Mouse (Mus musculus) limb, embryonic 11.5 days (tissue): ENCODE data around the gene Cylc1. TPM values are rescaled to one million over a fixed set of nuclear protein-coding genes. Genes with fewer than 3 reads are reported as not detected.

ENCODE experiments used
- ATAC-seq: fragments of 200-750 bp; cut with Nextera tagmentation; 2 replicates; pipeline ENCODE4 v1.8.0; 2017; ENCODE audit warnings: low read depth; ENCODE audit not compliant: insufficient number of reproducible peaks, low FRiP score, low TSS enrichment
- DNase-seq: peaks from one replicate; pipeline ENCODE4 v3.0.0-alpha.2; 2015; ENCODE audit warnings: low spot score
- H3K27ac ChIP-seq: fragments of 300-500 bp; sonication (generic); replicated peaks from 2 replicates; pipeline ENCODE4 v1.5.1; 2014; ENCODE audit warnings: low read depth, mild to moderate bottlenecking, low read length
- H3K27me3 ChIP-seq: fragments of 300-500 bp; sonication (generic); 2 replicates; pipeline ENCODE4 v1.6.1; 2014; ENCODE audit warnings: mild to moderate bottlenecking, low read length, mixed read lengths; ENCODE audit not compliant: control insufficient read depth, insufficient read depth
- H3K36me3 ChIP-seq: fragments of 300-500 bp; sonication (generic); 2 replicates; pipeline ENCODE4 v1.6.1; 2014; ENCODE audit warnings: mild to moderate bottlenecking, low read length, moderate library complexity, mixed read lengths; ENCODE audit not compliant: control insufficient read depth, insufficient read depth
- H3K4me1 ChIP-seq: fragments of 300-500 bp; sonication (generic); 2 replicates; pipeline ENCODE4 v1.6.1; 2014; ENCODE audit warnings: low read length, mixed read lengths; ENCODE audit not compliant: control insufficient read depth, insufficient read depth
- H3K4me2 ChIP-seq: fragments of 300-500 bp; sonication (generic); 2 replicates; pipeline ENCODE4 v1.6.1; 2014; ENCODE audit warnings: low read depth, mild to moderate bottlenecking, moderate library complexity; ENCODE audit not compliant: severe bottlenecking
- H3K4me3 ChIP-seq: fragments of 300-500 bp; sonication (generic); 2 replicates; pipeline ENCODE4 v1.5.1; 2014; ENCODE audit warnings: low read depth, low read length
- H3K9ac ChIP-seq: fragments of 300-500 bp; sonication (generic); 2 replicates; pipeline ENCODE4 v1.6.1; 2014; ENCODE audit warnings: mild to moderate bottlenecking, low read length
- H3K9me3 ChIP-seq: fragments of 300-500 bp; sonication (generic); 2 replicates; pipeline ENCODE4 v1.6.1; 2016; ENCODE audit warnings: low read length; ENCODE audit not compliant: control insufficient read depth
- WGBS: fragments of 180-500 bp; shearing (Covaris S2); extraction: QIAGEN DNeasy Blood & Tissue Kit; methylation state at CpG from one replicate; pipeline ENCODE4 v1.1.7; 2014; 5-methylcytosine and 5-hydroxymethylcytosine counted together
- polyA plus RNA-seq: library from polyadenylated mRNA; unstranded; fragments of >200 nt; fragmentation: Nextera tagmentation; extraction: Ambion mirVana; gene quantifications from 2 replicates; pipeline ENCODE4 v1.2.1, GENCODE M21; 2014

The Cylc1 gene
- not detected in 2 replicates for polyA plus RNA-seq

GRCm38 (mm10) chrX:111110118-111110517 lies at the start of gene Cylc1:
Cylc1 (plus strand) TSS chrX:111110418.
- H3K4me3 ChIP-seq: no peak within 1 kb of the TSS
- no peak within 1 kb of the TSS for H3K4me2 ChIP-seq
- no peaks in the 10 kb centered on the region for H3K27me3 ChIP-seq
- H3K27ac ChIP-seq: no peak within 1 kb of the TSS
- H3K36me3 ChIP-seq: no peaks in the 10 kb centered on the region
- DNase-seq (no peak), ATAC-seq (no peak)
- no peaks in the 10 kb centered on the region for H3K9me3 ChIP-seq
- H3K9ac ChIP-seq: no peak within 1 kb of the TSS
- no peaks in the 10 kb centered on the region for H3K4me1 ChIP-seq

- H3K27ac ChIP-seq: no peak overlapping the region
- no peak overlapping the region for H3K9ac ChIP-seq
- H3K27me3 ChIP-seq: no peaks in the 10 kb centered on the region
- DNase-seq (no peak), ATAC-seq (no peak)
- no peak overlapping the region for H3K4me2 ChIP-seq
- no peaks in the 10 kb centered on the region for H3K36me3 ChIP-seq
- H3K4me3 ChIP-seq: no peak overlapping the region
- 88% methylated on average over 8 of the region's 8 CpGs for WGBS
- no peaks in the 10 kb centered on the region for H3K4me1 ChIP-seq
- no peaks in the 10 kb centered on the region for H3K9me3 ChIP-seq
Measured at GRCm38 (mm10) chrX:111078680-111079079, 31.5 kb upstream of the Cylc1 start.

- Histone ChIP-seq H3K9me3 (no peaks in the 10 kb centered on the region), H3K36me3 (no peaks in the 10 kb centered on the region), H3K4me2 (no peak within 1 kb of the TSS), H3K4me3 (no peak within 1 kb of the TSS), H3K9ac (no peak within 1 kb of the TSS), H3K4me1 (no peaks in the 10 kb centered on the region), H3K27me3 (no peaks in the 10 kb centered on the region), H3K27ac (no peak within 1 kb of the TSS)
- DNase-seq (no peak), ATAC-seq (no peak)
- WGBS: 94% methylated on average over 3 of the region's 3 CpGs
Measured at GRCm38 (mm10) chrX:111168040-111168439, 57.8 kb downstream of the Cylc1 start, which contains the start of gene Gm10112. Gm10112 (plus strand) TSS chrX:111168340.

Other genes starting within 250 kb of the Cylc1 start
- not detected in 2 replicates for gene Gm10112, start 57.9 kb downstream of the Cylc1 start, polyA plus RNA-seq